Mouse (Mus musculus) ES-Bruce4 (cell line): ENCODE measurements at regions not wholly inside any gene's neighbourhood (a gene's known extent, or its start where the extent isn't known, plus 50 kb on each side); places are given as distances from the start of the nearest gene placed in this dataset.
"Not testable (repeated sequence)": the region's sequence is repeated elsewhere in the genome, so short reads cannot be mapped to it uniquely, and the experiment has no call there.

Experiments
- H3K27ac ChIP-seq: 2 replicates; pipeline ENCODE4 v1.5.1; 2012; ENCODE audit warnings: low read length, inconsistent platforms; ENCODE audit not compliant: insufficient read depth
- H3K27me3 ChIP-seq: 2 replicates; pipeline ENCODE4 v1.6.1; 2012; ENCODE audit warnings: mild to moderate bottlenecking, low read length, inconsistent platforms; ENCODE audit not compliant: control insufficient read depth, poor library complexity, insufficient read depth, severe bottlenecking
- H3K36me3 ChIP-seq: 2 replicates; pipeline ENCODE4 v1.6.1; 2012; ENCODE audit warnings: inconsistent platforms, mild to moderate bottlenecking, low read length, moderate library complexity; ENCODE audit not compliant: control insufficient read depth, poor library complexity, insufficient read depth, severe bottlenecking
- H3K4me1 ChIP-seq: one replicate; pipeline ENCODE4 v1.8.1; 2011; ENCODE audit warnings: low read length; ENCODE audit not compliant: control insufficient read depth, insufficient read depth
- H3K4me3 ChIP-seq: 2 replicates; pipeline ENCODE4 v1.5.1; 2011; ENCODE audit warnings: low read depth, mild to moderate bottlenecking, low read length
- H3K9ac ChIP-seq: 2 replicates; pipeline ENCODE4 v1.6.1; 2012; ENCODE audit warnings: low read depth, mild to moderate bottlenecking, inconsistent platforms; ENCODE audit not compliant: poor library complexity, severe bottlenecking
- H3K9me3 ChIP-seq: replicated peaks from 2 replicates; pipeline ENCODE4 v1.6.1; 2012; ENCODE audit warnings: mild to moderate bottlenecking, low read length, inconsistent platforms; ENCODE audit not compliant: control insufficient read depth, poor library complexity, insufficient read depth, severe bottlenecking
- CTCF ChIP-seq: IDR thresholded peaks from one replicate; pipeline ENCODE4 v1.8.1; 2011; ENCODE audit warnings: low read depth, low read length
- EP300 ChIP-seq: IDR thresholded peaks from 2 replicates; pipeline ENCODE4 v1.6.1; 2011; ENCODE audit warnings: low read depth, low read length; ENCODE audit not compliant: insufficient read depth
- POLR2A ChIP-seq: IDR thresholded peaks from one replicate; pipeline ENCODE4 v1.8.1; 2011; ENCODE audit warnings: low read length; ENCODE audit not compliant: insufficient read depth

DNA sequence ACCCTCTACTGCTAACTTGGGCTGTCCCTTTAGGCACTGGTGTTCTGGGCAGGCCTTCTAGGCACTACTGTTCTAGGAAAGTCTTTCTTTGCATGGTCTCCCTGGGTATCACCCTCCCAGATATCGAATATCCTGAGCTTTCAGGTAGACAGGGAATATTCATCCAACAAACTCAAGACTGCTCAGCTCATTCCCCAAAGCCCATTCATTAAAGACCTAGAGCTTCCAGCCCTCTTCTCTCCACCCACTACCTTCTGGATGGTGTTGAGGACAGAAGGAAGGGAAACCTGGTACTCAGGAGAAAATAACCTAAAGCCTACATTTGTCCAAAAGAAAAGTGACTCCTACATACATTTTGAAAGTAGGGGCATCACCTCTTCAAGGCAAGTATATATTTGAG, 420.0 kb downstream of the Tcerg1l start:
- H3K9ac ChIP-seq = no peak overlapping the region
- H3K36me3 ChIP-seq = no peaks in the 10 kb centered on the region
- no peaks in the 10 kb centered on the region for H3K4me1 ChIP-seq
- no peak for TF ChIP-seq CTCF
- no peak for TF ChIP-seq EP300
- no peak for TF ChIP-seq POLR2A
- H3K9me3 ChIP-seq = no peaks in the 10 kb centered on the region
- H3K27ac ChIP-seq = no peak overlapping the region
- H3K4me3 ChIP-seq = no peak overlapping the region
- no peaks in the 10 kb centered on the region; the same call in 1 of the 2 replicates for H3K27me3 ChIP-seq

DNA sequence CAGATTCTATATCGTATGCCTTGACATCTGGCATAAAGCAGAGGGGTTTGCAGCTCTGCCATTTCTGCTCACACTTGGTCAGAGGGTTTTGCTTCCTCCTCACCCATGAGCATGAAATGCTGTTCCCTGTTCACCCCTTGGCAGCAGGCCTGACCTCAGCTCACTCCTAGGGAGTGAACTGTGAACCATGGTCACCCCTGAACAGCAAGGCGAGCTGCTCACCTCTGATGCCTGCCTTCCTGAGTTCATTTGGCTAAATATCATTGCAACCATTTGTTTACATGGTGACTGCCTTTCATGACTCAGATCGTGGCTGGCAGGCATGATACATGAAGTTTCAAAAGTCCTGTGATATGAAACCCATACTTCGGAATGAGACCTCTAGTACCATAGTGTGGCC, 418.2 kb downstream of the Tcerg1l start:
- TF ChIP-seq EP300 (no peak), CTCF (no peak), POLR2A (no peak)
- Histone ChIP-seq H3K27me3 (no peaks in the 10 kb centered on the region), H3K4me1 (no peaks in the 10 kb centered on the region), H3K27ac (no peak overlapping the region), H3K4me3 (no peak overlapping the region), H3K36me3 (no peaks in the 10 kb centered on the region), H3K9me3 (no peaks in the 10 kb centered on the region), H3K9ac (no peak overlapping the region)

DNA sequence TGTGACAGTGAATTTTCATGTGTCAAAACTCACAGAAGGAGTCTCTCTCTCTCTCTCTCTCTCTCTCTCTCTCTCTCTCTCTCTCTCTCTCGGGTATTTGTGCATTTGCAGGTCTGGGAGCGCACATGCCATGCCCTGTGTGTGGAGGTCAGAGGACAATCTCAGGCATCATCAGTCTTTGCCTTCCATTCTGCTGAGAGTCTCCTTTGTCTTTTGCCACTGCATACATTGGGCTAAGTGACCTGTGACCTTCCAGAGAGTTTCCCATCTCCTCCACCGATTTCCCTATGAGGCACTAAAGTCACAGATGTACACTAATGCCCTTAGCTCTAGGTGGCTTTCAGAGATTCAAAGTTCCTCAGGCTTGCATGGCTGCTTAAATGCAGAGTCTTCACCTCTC, 391.7 kb downstream of the Tcerg1l start:
- Histone ChIP-seq H3K4me3 (no peak overlapping the region), H3K9me3 (no peaks in the 10 kb centered on the region), H3K36me3 (no peaks in the 10 kb centered on the region), H3K27ac (no peak overlapping the region), H3K27me3 (no peaks in the 10 kb centered on the region), H3K9ac (no peak overlapping the region), H3K4me1 (no peaks in the 10 kb centered on the region)
- TF ChIP-seq EP300 = no peak
- no peak for TF ChIP-seq CTCF
- no peak for TF ChIP-seq POLR2A

DNA sequence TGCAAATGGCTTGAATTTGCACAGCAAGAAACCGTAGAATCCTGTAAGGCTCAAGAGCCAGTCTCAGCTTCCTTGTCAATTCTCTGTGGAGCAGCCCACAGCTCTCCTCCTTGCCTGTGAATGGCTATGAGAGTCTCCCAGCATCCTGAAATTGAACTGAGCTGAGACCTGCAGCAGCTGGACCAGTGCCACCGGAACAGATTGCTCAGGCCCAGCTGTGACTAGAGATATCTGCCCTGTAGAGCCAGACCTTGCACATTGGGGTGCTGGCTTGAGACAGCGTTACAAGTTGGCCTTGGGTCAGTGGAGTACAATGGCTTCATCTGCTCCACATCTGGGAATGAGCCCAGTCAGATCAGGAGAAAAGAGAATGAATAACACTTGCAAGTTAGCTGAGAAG, 390.6 kb downstream of the Tcerg1l start:
- Histone ChIP-seq H3K36me3 (no peaks in the 10 kb centered on the region), H3K4me3 (no peak overlapping the region), H3K9me3 (no peaks in the 10 kb centered on the region), H3K9ac (no peak overlapping the region), H3K27ac (no peak overlapping the region), H3K4me1 (no peaks in the 10 kb centered on the region), H3K27me3 (no peaks in the 10 kb centered on the region)
- no peak for TF ChIP-seq CTCF
- no peak for TF ChIP-seq POLR2A
- TF ChIP-seq EP300 = no peak

DNA sequence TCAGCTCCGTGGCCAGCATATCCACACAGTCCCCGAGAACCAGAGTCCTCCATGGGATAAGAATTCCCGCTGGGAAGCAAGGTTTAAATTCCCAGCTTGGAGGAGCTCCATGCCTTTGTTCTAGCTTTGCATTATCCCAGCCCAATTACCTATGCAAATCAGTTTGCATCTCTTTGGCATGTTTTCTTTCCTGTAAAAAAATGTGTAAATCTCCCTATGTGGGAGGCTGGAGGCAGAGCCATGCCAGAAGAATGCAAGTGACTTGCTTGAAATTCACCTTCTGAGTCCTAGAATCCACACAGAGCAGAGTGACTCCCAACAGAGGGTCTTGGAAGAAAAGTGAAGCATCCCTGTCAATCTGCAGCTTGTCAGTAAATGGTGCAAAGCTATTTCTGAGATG, 388.9 kb downstream of the Tcerg1l start:
- Histone ChIP-seq H3K27ac (no peak overlapping the region), H3K36me3 (no peaks in the 10 kb centered on the region), H3K4me1 (no peaks in the 10 kb centered on the region), H3K9me3 (no peaks in the 10 kb centered on the region), H3K4me3 (no peak overlapping the region), H3K27me3 (no peaks in the 10 kb centered on the region), H3K9ac (no peak overlapping the region)
- TF ChIP-seq CTCF (no peak), POLR2A (no peak)

DNA sequence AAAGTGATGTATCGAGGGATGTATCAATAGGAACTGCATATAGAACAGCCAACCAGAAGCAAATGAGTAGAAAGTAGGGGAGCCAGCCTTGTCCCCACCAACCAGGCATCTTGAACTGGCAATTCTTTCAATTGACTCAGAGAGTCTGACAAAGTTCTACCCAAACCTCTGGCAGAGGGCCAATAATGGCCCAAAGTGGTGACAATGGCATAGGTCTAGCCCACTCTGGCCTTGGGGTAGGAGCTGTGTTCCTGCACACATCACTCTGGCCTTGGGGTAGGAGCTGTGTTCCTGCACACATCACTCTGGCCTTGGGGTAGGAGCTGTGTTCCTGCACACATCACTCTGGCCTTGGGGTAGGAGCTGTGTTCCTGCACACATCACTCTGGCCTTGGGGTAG, 373.5 kb downstream of the Tcerg1l start:
- H3K4me1 ChIP-seq, H3K4me3 ChIP-seq, H3K27me3 ChIP-seq, H3K36me3 ChIP-seq, H3K27ac ChIP-seq, H3K9ac ChIP-seq, H3K9me3 ChIP-seq: not testable (repeated sequence)
